Mouse (Mus musculus) heart, embryonic 14.5 days (tissue): ENCODE data around the gene Atpif1. TPM values are rescaled to one million over a fixed set of nuclear protein-coding genes. Genes with fewer than 3 reads are reported as not detected.
A peak's percentile ranks its signal among the peaks of the same experiment; 100 is the strongest.

Experiments used
- ATAC-seq: fragments of 200-750 bp; cut with Nextera tagmentation; 2 replicates; pipeline ENCODE4 v1.8.0; 2017; ENCODE audit warnings: low read depth, moderate TSS enrichment; ENCODE audit not compliant: insufficient number of reproducible peaks, insufficient read depth, low FRiP score
- H3K27ac ChIP-seq, 2 experiments: fragments of 200-500 bp in 1 of 2; fragments of 300-500 bp in 1 of 2; sonication (generic) in 1 of 2; replicated peaks in 1 of 2; 2 replicates each; pipeline ENCODE4 v1.5.1; 2012 to 2014; ENCODE audit warnings: low read depth in 2 of 2, low read length in 2 of 2, control low read depth in 1 of 2, mild to moderate bottlenecking in 1 of 2, mixed read lengths in 1 of 2; ENCODE audit not compliant: control insufficient read depth in 1 of 2, insufficient read depth in 1 of 2
- H3K27me3 ChIP-seq: fragments of 300-500 bp; sonication (generic); 2 replicates; pipeline ENCODE4 v1.6.1; 2014; ENCODE audit warnings: mild to moderate bottlenecking, low read length, control low read depth; ENCODE audit not compliant: control insufficient read depth, insufficient read depth
- H3K36me3 ChIP-seq: fragments of 300-500 bp; sonication (generic); 2 replicates; pipeline ENCODE4 v1.6.1; 2014; ENCODE audit warnings: mild to moderate bottlenecking, control low read depth, low read length, mixed read lengths; ENCODE audit not compliant: control insufficient read depth, insufficient read depth
- H3K4me1 ChIP-seq, 2 experiments: fragments of 200-500 bp in 1 of 2; fragments of 300-500 bp in 1 of 2; sonication (generic) in 1 of 2; 2 replicates each; pipeline ENCODE4 v1.6.1; 2012 to 2014; ENCODE audit warnings: low read length in 2 of 2, control low read depth in 1 of 2, mixed read lengths in 1 of 2; ENCODE audit not compliant: control insufficient read depth in 2 of 2, insufficient read depth in 2 of 2
- H3K4me2 ChIP-seq: fragments of 300-500 bp; sonication (generic); 2 replicates; pipeline ENCODE4 v1.6.1; 2014; ENCODE audit warnings: mild to moderate bottlenecking, low read length
- H3K4me3 ChIP-seq, 2 experiments: fragments of 200-500 bp in 1 of 2; fragments of 300-500 bp in 1 of 2; sonication (generic) in 1 of 2; 2 replicates each; pipeline ENCODE4 v1.5.1; 2012 to 2014; ENCODE audit warnings: low read length in 2 of 2, mild to moderate bottlenecking in 2 of 2, control low read depth in 1 of 2, low read depth in 1 of 2, moderate library complexity in 1 of 2; ENCODE audit not compliant: control insufficient read depth in 1 of 2, insufficient read depth in 1 of 2
- H3K9ac ChIP-seq: fragments of 300-500 bp; sonication (generic); 2 replicates; pipeline ENCODE4 v1.6.1; 2014; ENCODE audit warnings: mild to moderate bottlenecking, low read length
- H3K9me3 ChIP-seq: fragments of 300-500 bp; sonication (generic); 2 replicates; pipeline ENCODE4 v1.6.1; 2016; ENCODE audit warnings: low read length, control low read depth; ENCODE audit not compliant: control insufficient read depth
- WGBS: fragments of 180-500 bp; shearing (Covaris S2); extraction: QIAGEN DNeasy Blood & Tissue Kit; methylation state at CpG from one replicate; pipeline ENCODE4 v1.1.7; 2014; 5-methylcytosine and 5-hydroxymethylcytosine counted together
- polyA plus RNA-seq: library from polyadenylated mRNA; unstranded; fragments of >200 nt; fragmentation: Nextera tagmentation; extraction: Ambion mirVana; gene quantifications from 2 replicates; pipeline ENCODE4 v1.2.1, GENCODE M21; 2014

Gene Atpif1
- polyA plus RNA-seq, 1 experiment from 2014 or later, result 1,766 TPM

GRCm38 (mm10) chr4:132524808-132525207 lies 8.7 kb downstream of the Atpif1 start:
- H3K9me3 ChIP-seq, result no peaks in the 10 kb centered on the region
- WGBS, result 55% methylated on average over 6 of the region's 6 CpGs
- H3K27ac ChIP-seq, result peak overlapping the region; percentile 19 to 24; a peak in 1 of 4 replicates
- H3K36me3 ChIP-seq, result peaks cover 6% of the 10 kb centered on the region
- no peak for ATAC-seq
- H3K9ac ChIP-seq, result no peak overlapping the region
- H3K4me3 ChIP-seq, result no peak overlapping the region
- H3K27me3 ChIP-seq, result no peaks in the 10 kb centered on the region
- peaks cover 7% of the 10 kb centered on the region in 2 experiments for H3K4me1 ChIP-seq
- no peak overlapping the region for H3K4me2 ChIP-seq

GRCm38 (mm10) chr4:132524321-132524741 lies 9.1 kb downstream of the Atpif1 start:
- Histone ChIP-seq H3K4me2 (peak overlapping the region; percentile 20; the same call in 1 of the 2 replicates), H3K27ac (peak overlapping the region; percentile 19 to 24; a peak in 1 of 4 replicates), H3K4me3 (no peak overlapping the region), H3K36me3 (peaks cover 1% of the 10 kb centered on the region; the same call in 1 of the 2 replicates), H3K27me3 (no peaks in the 10 kb centered on the region), H3K4me1 (peaks cover 7% of the 10 kb centered on the region in 2 experiments), H3K9me3 (no peaks in the 10 kb centered on the region), H3K9ac (no peak overlapping the region)
- WGBS, result 21% methylated on average over 11 of the region's 11 CpGs
- ATAC-seq, result no peak

GRCm38 (mm10) chr4:132519188-132519587 lies 14.3 kb downstream of the Atpif1 start:
- Histone ChIP-seq H3K4me2 (no peak overlapping the region), H3K4me3 (no peak overlapping the region), H3K27me3 (no peaks in the 10 kb centered on the region), H3K27ac (no peak overlapping the region), H3K9me3 (no peaks in the 10 kb centered on the region), H3K4me1 (peaks cover 4 to 6% of the 10 kb centered on the region in 2 experiments; a peak in 3 of 4 replicates), H3K9ac (no peak overlapping the region), H3K36me3 (no peaks in the 10 kb centered on the region)
- ATAC-seq, result no peak
- 78% methylated on average over 3 of the region's 3 CpGs for WGBS

GRCm38 (mm10) chr4:132518066-132518465 lies 15.4 kb downstream of the Atpif1 start:
- no peaks in the 10 kb centered on the region for H3K27me3 ChIP-seq
- H3K4me1 ChIP-seq, result peaks cover 5 to 7% of the 10 kb centered on the region in 2 experiments
- no peaks in the 10 kb centered on the region for H3K9me3 ChIP-seq
- no peak for ATAC-seq
- no peak overlapping the region for H3K4me3 ChIP-seq
- no peaks in the 10 kb centered on the region for H3K36me3 ChIP-seq
- H3K4me2 ChIP-seq, result no peak overlapping the region
- no peak overlapping the region for H3K9ac ChIP-seq
- H3K27ac ChIP-seq, result no peak overlapping the region
- WGBS, result 80% methylated on average over 8 of the region's 8 CpGs

- Histone ChIP-seq H3K27ac (peak overlapping the region; percentile 81 to 82), H3K9me3 (no peaks in the 10 kb centered on the region), H3K9ac (peak overlapping the region; percentile 64), H3K36me3 (no peaks in the 10 kb centered on the region), H3K4me1 (peaks cover 8% of the 10 kb centered on the region in 2 experiments), H3K4me3 (peak overlapping the region; percentile 39 to 47), H3K27me3 (no peaks in the 10 kb centered on the region), H3K4me2 (peak overlapping the region; percentile 81)
- WGBS, result 22% methylated on average over 22 of the region's 22 CpGs
- ATAC-seq, result peak; percentile 93
Observed at GRCm38 (mm10) chr4:132515369-132516155, 17.9 kb downstream of the Atpif1 start.

GRCm38 (mm10) chr4:132514555-132515135 lies 18.8 kb downstream of the Atpif1 start:
- 1% methylated on average over 21 of the region's 21 CpGs for WGBS
- ATAC-seq, result no peak
- Histone ChIP-seq H3K27ac (peak overlapping the region; percentile 65 to 81; a peak in 3 of 4 replicates), H3K36me3 (no peaks in the 10 kb centered on the region), H3K4me1 (peaks cover 9% of the 10 kb centered on the region in 2 experiments), H3K9ac (peak overlapping the region; percentile 64), H3K9me3 (no peaks in the 10 kb centered on the region), H3K4me2 (peak overlapping the region; percentile 81), H3K27me3 (no peaks in the 10 kb centered on the region), H3K4me3 (peak overlapping the region; percentile 39 to 47)

- Histone ChIP-seq H3K9ac (0 out of 2 replicates have a peak overlapping the region, but pooled peaks have one; percentile 38), H3K4me3 (no peak overlapping the region; a peak in 1 of 4 replicates), H3K27me3 (no peaks in the 10 kb centered on the region), H3K36me3 (no peaks in the 10 kb centered on the region), H3K27ac (0 out of 4 replicates have a peak overlapping the region, but pooled peaks of 1 of the 2 experiments have one; percentile 3), H3K4me1 (peaks cover 10 to 16% of the 10 kb centered on the region in 2 experiments), H3K9me3 (no peaks in the 10 kb centered on the region), H3K4me2 (no peak overlapping the region)
- ATAC-seq, result no peak
- WGBS, result 33% methylated on average over 14 of the region's 14 CpGs
Observed at GRCm38 (mm10) chr4:132513395-132514273, 19.8 kb downstream of the Atpif1 start.
